Mouse (Mus musculus) heart, postnatal 0 days (tissue): ENCODE measurements around the gene Maml2.

Experiments used
- CTCF ChIP-seq: IDR thresholded peaks from 2 replicates; pipeline ENCODE4 v1.5.1; 2016; ENCODE audit warnings: antibody characterized with exemption, control low read depth, low read depth
- EP300 ChIP-seq: IDR thresholded peaks from 2 replicates; pipeline ENCODE4 v1.6.1; 2016; ENCODE audit warnings: antibody characterized with exemption, low read depth

GRCm38 (mm10) chr9:13303976-13304375 is 6.2 kb downstream of the Maml2 start:
- TF ChIP-seq CTCF, result no peak
- no peak for TF ChIP-seq EP300
